Mouse (Mus musculus): ENCODE measurements around the gene Cyp11a1.

Gene Cyp11a1

DNA sequence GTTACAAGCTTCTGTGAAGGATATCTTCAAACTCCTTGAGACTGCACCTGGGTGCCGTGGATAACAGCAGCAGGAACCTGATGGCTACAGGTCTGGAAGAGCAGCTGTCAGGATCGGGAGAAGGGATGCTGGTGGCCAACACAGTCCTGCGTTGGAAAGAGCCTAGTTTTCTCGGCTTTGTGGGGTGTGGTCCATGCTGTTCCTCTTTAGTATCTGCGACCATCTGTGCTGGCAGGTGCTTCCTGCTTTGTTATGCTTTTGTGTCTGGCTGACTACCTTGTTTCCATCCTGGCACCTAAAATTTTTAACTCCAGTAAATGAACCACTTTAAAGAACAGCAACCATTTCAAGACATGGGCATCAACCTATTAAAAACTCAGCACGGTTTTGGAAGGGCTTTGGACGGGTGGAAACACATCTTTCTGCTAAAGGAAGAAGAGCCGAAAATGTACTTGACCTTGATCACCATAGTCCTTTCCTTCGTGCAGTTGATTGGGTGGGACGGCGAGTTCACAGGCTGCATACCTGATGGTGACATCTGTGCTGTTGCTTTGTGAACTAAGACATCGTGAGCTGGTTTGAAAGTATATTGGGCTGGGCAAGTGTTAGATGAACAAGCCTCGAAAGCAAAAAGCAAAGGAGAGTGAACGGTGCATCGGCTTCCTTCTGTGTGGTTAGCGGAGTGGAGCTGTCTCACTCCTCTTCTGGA lies at the start of gene Cyp11a1:
TSS of gene Cyp11a1 (plus strand) at position 659 of the 709 bp plus-strand sequence.
- no peak for DNase-seq

DNA sequence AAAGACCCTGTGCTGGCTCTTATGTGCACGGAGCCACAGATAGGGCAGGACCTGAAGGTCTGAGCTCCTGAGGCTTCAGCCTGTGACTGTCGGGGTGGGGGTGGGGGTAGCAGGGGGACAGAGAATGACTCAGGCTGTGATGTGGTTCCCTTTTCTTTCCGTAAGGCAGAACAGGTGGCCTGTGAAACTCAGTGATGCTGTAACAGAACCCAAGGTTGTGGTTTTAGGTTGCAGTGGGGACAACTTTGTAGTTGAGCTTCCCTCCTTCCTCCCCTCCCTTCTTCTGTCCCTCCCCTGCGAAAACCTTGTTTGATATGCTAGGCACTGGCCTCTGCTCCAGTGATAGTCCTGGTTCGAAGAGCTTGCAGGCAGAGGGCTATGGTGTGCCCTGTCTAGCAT lies 49.4 kb upstream of the Cyp11a1 start:
- DNase-seq: no peak

GRCm38 (mm10) chr9:57958615-57959014 lies 47.6 kb upstream of the Cyp11a1 start:
- no peak for DNase-seq

DNA sequence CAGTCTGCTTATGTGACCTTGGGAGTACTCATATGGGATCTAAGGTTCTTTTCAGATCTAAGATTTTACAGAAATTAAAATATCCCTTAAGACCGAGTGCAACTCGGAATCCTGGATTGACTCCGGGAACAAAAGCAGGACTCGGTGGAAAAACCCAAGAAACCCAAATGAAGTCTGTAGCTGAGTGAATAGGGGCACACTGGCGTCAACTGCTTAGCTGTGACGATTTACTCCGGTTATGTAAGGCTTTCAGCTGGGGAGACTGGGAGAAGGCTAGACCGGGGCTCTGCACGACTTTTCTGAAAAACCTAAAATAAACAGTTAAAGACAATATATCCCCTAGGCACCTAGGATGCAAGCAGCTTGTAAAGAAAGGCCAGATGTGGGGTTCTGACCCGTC lies 46.8 kb upstream of the Cyp11a1 start:
- no peak for DNase-seq

DNA sequence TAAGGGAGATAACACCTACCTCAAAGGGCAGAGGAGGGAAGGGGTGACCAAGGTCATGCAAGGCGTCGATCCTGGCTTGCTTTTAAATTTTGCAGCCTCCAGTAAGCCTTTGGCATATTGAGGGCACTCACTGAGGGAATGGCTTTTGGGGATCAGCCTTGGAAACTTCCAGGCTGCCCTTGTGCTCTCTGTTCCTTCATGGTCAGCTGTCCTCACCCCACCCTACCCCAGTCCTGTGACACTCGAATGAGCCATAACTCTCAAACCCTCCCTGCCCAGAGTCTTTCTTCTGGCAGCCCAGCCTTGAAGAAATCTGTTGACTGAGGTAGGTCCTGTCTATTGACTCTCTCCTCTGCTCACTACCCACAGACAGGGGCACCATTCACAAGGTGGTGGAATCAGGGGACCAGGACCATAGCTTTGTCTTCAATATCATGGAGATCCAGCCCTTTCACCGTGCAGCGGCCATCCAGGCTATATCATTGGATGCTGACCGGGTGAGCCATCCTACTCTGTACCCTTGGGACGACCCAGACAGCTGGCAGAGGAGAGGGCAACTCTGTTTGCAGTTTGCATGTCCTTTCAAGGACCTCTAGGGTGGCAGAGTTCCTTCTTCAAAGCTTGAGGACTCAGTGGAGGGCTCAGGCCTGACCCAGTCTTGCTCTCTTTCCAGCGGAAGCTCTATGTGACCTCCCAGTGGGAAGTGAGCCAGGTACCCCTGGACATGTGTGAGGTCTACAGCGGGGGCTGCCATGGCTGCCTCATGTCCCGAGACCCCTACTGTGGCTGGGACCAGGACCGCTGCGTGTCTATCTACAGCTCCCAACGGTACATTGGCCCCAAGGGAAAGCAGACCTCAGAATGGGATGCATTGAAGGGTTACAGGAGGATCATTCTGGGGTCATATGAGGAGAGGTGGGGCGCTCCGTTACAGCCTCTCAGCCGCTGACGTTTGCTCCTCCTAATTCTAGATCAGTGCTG lies 46.0 kb upstream of the Cyp11a1 start:
- DNase-seq: peak in 1 of 2 experiments; percentile 14

- DNase-seq: peak in 1 of 2 experiments; percentile 13
Observed at GRCm38 (mm10) chr9:57961226-57961625, 45.0 kb upstream of the Cyp11a1 start.

- DNase-seq: no peak
Observed at GRCm38 (mm10) chr9:57961863-57962778, 44.1 kb upstream of the Cyp11a1 start.

GRCm38 (mm10) chr9:57963249-57963997 lies 42.8 kb upstream of the Cyp11a1 start:
- no peak for DNase-seq

GRCm38 (mm10) chr9:57963998-57964395 lies 42.2 kb upstream of the Cyp11a1 start:
- DNase-seq: no peak

DNA sequence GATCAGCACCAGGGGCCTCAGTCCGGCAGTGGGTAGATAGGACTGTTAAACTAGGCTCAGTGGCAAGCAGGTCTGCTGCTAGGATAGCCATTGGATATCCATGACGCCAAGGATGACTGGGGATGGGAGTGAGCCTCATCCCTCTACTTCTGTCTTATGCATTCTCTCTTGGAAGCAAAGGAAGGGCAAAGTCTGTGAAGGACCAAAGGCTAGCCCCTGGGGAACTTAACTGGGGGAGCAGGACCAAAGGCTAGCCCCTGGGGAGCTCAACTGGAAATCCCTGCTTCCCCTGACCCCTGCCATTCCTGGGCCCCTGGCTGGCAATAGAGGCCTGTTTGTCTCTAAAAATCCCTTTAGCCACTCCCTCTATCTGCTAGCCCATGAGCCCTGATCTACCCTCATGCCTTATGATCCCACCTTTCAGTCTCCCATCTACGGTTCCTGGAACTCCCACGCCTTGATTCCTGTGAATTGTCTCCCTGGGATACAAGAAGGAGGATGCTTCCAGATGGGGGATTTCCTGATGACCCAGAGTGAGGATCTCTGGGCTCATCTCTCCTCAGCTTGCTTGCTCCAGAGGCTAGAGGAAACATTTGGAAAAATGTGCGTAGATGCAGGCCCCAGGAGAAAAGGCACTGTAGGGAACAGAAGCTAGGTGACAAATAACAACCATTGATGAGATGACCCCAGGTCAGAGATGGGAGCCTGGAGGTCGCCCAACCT lies 41.5 kb upstream of the Cyp11a1 start:
- no peak for DNase-seq

DNA sequence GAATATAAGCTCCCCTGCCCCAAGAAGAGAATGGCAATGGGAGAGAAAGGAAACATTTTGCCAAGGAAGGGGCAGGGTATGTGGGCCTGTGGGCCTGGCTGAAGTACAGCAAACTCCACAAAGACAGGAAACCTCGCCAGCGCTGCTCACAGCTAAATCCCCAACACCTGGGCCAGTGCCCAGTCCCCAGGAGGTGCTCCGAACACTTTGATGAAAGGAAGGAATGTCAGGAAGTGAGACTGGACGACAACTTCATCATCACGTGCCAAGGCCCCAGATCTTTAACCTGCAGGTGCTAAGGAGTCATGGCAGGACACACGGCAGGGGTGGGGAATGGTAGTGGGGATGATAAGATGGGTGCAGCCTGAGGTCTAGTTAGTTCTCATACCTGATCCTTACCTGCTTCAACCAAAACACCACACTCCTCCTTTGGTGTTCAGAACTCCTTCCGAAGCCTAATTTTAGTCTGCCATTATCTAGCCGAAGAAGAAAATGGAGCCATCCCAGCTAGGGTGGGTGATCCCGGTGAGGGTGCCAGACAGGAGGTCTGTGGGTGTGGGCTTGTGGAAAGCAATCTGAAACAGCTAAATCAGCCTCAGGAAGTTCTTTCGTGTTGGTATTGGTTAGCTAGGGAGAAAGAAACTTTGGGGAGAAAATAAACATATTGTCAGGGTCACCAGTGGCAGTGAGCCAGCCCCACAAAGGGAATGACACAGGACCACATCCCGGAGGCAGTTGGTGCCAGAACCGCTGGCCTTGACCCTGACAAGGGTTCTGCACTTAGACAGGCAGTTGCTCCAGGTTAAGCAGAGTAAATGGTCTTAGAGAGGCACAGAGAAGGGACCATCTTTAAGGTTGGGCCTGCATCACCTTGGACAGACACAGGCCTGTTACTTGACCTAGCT lies 40.7 kb upstream of the Cyp11a1 start:
- DNase-seq: no peak

GRCm38 (mm10) chr9:57967237-57967960 lies 38.8 kb upstream of the Cyp11a1 start:
- peak; percentile 84 for DNase-seq

GRCm38 (mm10) chr9:57968166-57968771 lies 37.9 kb upstream of the Cyp11a1 start:
- peak in 1 of 2 experiments; percentile 16 for DNase-seq

- no peak for DNase-seq
Observed at GRCm38 (mm10) chr9:57968783-57969542, 37.2 kb upstream of the Cyp11a1 start.

DNA sequence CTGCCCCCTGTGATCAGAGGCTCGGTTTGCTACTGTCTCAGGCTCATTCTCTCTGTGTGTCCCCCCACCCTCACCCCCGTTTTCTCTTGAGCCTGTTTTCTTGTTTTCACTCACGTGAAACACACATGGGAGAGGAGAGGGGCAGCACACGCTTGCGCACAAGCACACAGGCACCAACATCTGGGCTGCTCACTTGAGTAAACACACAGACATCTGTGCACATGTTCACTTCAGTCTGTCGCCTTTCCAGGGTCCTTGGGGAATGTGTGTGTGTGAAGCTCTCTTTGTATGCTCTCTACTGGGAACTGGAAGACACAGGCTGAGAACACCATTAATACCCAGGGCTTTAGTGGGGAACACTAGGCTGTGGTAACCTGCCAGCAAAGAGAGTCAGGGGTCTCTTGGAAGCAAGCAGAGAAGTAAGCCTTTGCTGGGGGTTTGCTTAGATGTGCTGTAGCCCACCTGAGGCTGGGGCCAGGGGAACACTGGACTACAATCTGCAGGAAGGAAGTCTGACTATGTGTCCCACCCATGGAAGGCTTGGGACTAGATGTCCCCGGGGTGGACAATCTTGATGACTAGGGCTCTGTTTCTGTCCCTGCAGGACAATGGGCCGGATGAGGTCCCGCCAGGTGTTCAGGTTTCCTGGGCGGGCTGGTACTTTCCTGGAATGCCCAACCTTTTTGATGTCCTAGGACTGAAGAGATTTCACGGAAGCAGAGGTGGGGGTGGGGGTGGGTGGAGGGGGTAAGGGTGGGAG lies 36.3 kb upstream of the Cyp11a1 start:
- DNase-seq: no peak

- DNase-seq: no peak
Observed at GRCm38 (mm10) chr9:57971413-57971812, 34.8 kb upstream of the Cyp11a1 start.

GRCm38 (mm10) chr9:57972141-57972591 lies 34.0 kb upstream of the Cyp11a1 start:
- DNase-seq: no peak

All from cerebellum, adult 18-20 months (tissue).